Mouse (Mus musculus) embryonic fibroblast, embryonic 13.5 days (primary cell): ENCODE measurements around the gene Foxp1.

Source experiments
- CTCF ChIP-seq: IDR thresholded peaks from 2 replicates; pipeline ENCODE4 v1.5.1; 2011; ENCODE audit warnings: mild to moderate bottlenecking, control low read depth, low read length, moderate library complexity, borderline replicate concordance; ENCODE audit not compliant: insufficient read depth
- POLR2A ChIP-seq: IDR thresholded peaks from 2 replicates; pipeline ENCODE4 v1.6.1; 2011; ENCODE audit warnings: low read depth, mild to moderate bottlenecking, control low read depth, low read length, moderate library complexity

- TF ChIP-seq CTCF (no peak), POLR2A (no peak)
Observed at GRCm38 (mm10) chr6:99063982-99064484, 458.5 kb downstream of the Foxp1 start.
